Mouse (Mus musculus): ENCODE results near the gene 4930564D02Rik. TPM values are rescaled to one million over a fixed set of nuclear protein-coding genes. Genes with fewer than 3 reads are reported as not detected.

4930564D02Rik gene
- polyA plus RNA-seq, 1 experiment from 2014 or later, result not detected

- H3K4me3 ChIP-seq (ENCODE audit: low read depth, low read length), result no peak overlapping the region
- no peak overlapping the region for H3K27ac ChIP-seq (replicated peaks; ENCODE audit: low read depth, low read length)
- H3K9ac ChIP-seq (ENCODE audit: low read length), result no peak overlapping the region
- H3K36me3 ChIP-seq (ENCODE audit: control insufficient read depth, insufficient read depth, low read length), result no peaks in the 10 kb centered on the region
- H3K27me3 ChIP-seq (ENCODE audit: control insufficient read depth, insufficient read depth, low read length), result no peaks in the 10 kb centered on the region
- no peaks in the 10 kb centered on the region for H3K9me3 ChIP-seq (ENCODE audit: control insufficient read depth, low read length)
- 86% methylated on average over 4 of the region's 4 CpGs for WGBS
- ATAC-seq (ENCODE audit: insufficient number of reproducible peaks, low FRiP score, low TSS enrichment, low read depth), result no peak
- DNase-seq (ENCODE audit: low spot score), result no peak
- no peaks in the 10 kb centered on the region for H3K4me1 ChIP-seq (ENCODE audit: control insufficient read depth, insufficient read depth, low read length)
- H3K4me2 ChIP-seq (ENCODE audit: low read depth, severe bottlenecking), result no peak overlapping the region
Measured at GRCm38 (mm10) chr3:105105827-105106226, 39.2 kb downstream of the 4930564D02Rik start.

GRCm38 (mm10) chr3:105113859-105114258 is 47.2 kb downstream of the 4930564D02Rik start:
- no peak overlapping the region for H3K9ac ChIP-seq (ENCODE audit: low read length)
- H3K9me3 ChIP-seq (ENCODE audit: control insufficient read depth, low read length), result no peaks in the 10 kb centered on the region
- ATAC-seq (ENCODE audit: insufficient number of reproducible peaks, low FRiP score, low TSS enrichment, low read depth), result no peak
- no peak overlapping the region for H3K4me3 ChIP-seq (ENCODE audit: low read depth, low read length)
- H3K4me2 ChIP-seq (ENCODE audit: low read depth, severe bottlenecking), result no peak overlapping the region
- no peaks in the 10 kb centered on the region for H3K27me3 ChIP-seq (ENCODE audit: control insufficient read depth, insufficient read depth, low read length)
- H3K4me1 ChIP-seq (ENCODE audit: control insufficient read depth, insufficient read depth, low read length), result no peaks in the 10 kb centered on the region
- H3K36me3 ChIP-seq (ENCODE audit: control insufficient read depth, insufficient read depth, low read length), result no peaks in the 10 kb centered on the region
- 92% methylated on average over 4 of the region's 4 CpGs for WGBS
- DNase-seq (ENCODE audit: low spot score), result no peak
- H3K27ac ChIP-seq (replicated peaks; ENCODE audit: low read depth, low read length), result no peak overlapping the region

DNA sequence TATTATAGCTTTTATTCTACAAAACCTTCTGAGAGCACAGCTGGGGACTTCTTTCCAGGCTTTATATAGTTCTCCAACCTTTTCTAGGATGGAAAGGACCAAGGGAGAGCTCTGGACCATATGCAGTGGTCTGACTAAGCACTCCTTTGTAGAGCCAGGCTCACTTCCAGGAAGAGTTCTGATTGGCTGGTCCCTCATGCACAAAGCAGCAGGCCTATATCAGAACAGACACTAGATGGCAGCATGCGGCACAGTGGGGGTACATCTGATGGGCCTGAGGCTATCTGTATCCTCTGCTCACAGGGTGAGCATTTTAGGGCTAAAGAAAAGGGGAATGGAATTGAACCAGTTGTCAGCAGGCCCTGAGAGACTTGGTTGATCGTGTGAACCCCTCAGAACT is 47.6 kb downstream of the 4930564D02Rik start:
- H3K4me2 ChIP-seq (ENCODE audit: low read depth, severe bottlenecking), result no peak overlapping the region
- H3K4me3 ChIP-seq (ENCODE audit: low read depth, low read length), result no peak overlapping the region
- no peaks in the 10 kb centered on the region for H3K27me3 ChIP-seq (ENCODE audit: control insufficient read depth, insufficient read depth, low read length)
- no peak overlapping the region for H3K27ac ChIP-seq (replicated peaks; ENCODE audit: low read depth, low read length)
- no peak overlapping the region for H3K9ac ChIP-seq (ENCODE audit: low read length)
- ATAC-seq (ENCODE audit: insufficient number of reproducible peaks, low FRiP score, low TSS enrichment, low read depth), result no peak
- DNase-seq (ENCODE audit: low spot score), result peak; percentile 74
- no peaks in the 10 kb centered on the region for H3K36me3 ChIP-seq (ENCODE audit: control insufficient read depth, insufficient read depth, low read length)
- 26% methylated on average over 2 of the region's 2 CpGs for WGBS
- H3K9me3 ChIP-seq (ENCODE audit: control insufficient read depth, low read length), result no peaks in the 10 kb centered on the region
- H3K4me1 ChIP-seq (ENCODE audit: control insufficient read depth, insufficient read depth, low read length), result no peaks in the 10 kb centered on the region

DNA sequence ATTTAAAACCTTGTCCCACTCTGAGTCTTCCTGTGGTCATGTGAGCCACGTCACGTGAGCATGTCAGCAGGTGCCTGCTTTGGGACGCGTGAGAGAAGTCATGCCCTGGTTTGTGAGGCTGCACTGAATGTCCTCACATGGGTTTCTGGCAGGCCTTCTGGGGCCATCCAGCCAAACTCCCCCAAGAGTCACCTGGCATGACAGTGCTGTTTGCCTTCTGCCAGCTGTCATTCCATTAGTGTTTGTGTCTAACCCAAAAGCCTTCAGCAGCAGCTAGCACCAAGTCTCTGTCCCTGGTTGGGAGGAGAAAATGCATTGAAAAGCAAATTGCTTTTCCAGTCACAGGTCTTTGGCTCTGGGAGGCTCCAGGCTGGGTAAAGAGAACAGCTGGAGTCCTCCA is 50.0 kb downstream of the 4930564D02Rik start:
- no peak for DNase-seq (ENCODE audit: low spot score)
- 82% methylated on average over 4 of the region's 4 CpGs for WGBS
- Histone ChIP-seq H3K9ac (ENCODE audit: low read length) (no peak overlapping the region), H3K4me1 (ENCODE audit: control insufficient read depth, insufficient read depth, low read length) (no peaks in the 10 kb centered on the region), H3K36me3 (ENCODE audit: control insufficient read depth, insufficient read depth, low read length) (no peaks in the 10 kb centered on the region), H3K27me3 (ENCODE audit: control insufficient read depth, insufficient read depth, low read length) (no peaks in the 10 kb centered on the region), H3K27ac (replicated peaks; ENCODE audit: low read depth, low read length) (no peak overlapping the region), H3K4me3 (ENCODE audit: low read depth, low read length) (no peak overlapping the region), H3K4me2 (ENCODE audit: low read depth, severe bottlenecking) (no peak overlapping the region), H3K9me3 (ENCODE audit: control insufficient read depth, low read length) (no peaks in the 10 kb centered on the region)
- no peak for ATAC-seq (ENCODE audit: insufficient number of reproducible peaks, low FRiP score, low TSS enrichment, low read depth)

DNA sequence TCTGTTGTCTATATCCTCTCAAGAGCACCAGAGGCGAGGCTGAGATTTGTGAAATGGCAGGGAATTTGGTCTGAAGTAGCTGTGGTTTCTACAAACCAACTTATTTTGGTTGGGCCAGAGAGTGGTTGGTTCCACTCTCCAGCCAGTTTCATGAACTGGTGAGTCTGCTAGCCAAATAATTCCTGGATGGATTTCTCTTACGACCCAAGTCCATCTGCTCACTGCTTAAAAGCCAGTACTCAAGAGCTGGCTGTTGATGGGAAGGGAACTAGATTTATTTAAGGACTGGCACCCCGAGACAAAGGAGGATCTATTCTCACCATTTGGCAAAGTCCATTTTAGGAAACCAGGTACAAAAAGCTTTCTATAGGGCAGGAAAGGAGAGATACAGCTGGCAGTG is 57.1 kb downstream of the 4930564D02Rik start:
- H3K27me3 ChIP-seq (ENCODE audit: control insufficient read depth, insufficient read depth, low read length), result no peaks in the 10 kb centered on the region
- no peak overlapping the region for H3K9ac ChIP-seq (ENCODE audit: low read length)
- DNase-seq (ENCODE audit: low spot score) (no peak), ATAC-seq (ENCODE audit: insufficient number of reproducible peaks, low FRiP score, low TSS enrichment, low read depth) (no peak)
- no peak overlapping the region for H3K4me2 ChIP-seq (ENCODE audit: low read depth, severe bottlenecking)
- 74% methylated on average over 3 of the region's 3 CpGs for WGBS
- H3K4me1 ChIP-seq (ENCODE audit: control insufficient read depth, insufficient read depth, low read length), result peaks cover 3% of the 10 kb centered on the region; the same call in 1 of the 2 replicates
- no peak overlapping the region for H3K27ac ChIP-seq (replicated peaks; ENCODE audit: low read depth, low read length)
- H3K36me3 ChIP-seq (ENCODE audit: control insufficient read depth, insufficient read depth, low read length), result no peaks in the 10 kb centered on the region
- no peak overlapping the region for H3K4me3 ChIP-seq (ENCODE audit: low read depth, low read length)
- H3K9me3 ChIP-seq (ENCODE audit: control insufficient read depth, low read length), result no peaks in the 10 kb centered on the region

DNA sequence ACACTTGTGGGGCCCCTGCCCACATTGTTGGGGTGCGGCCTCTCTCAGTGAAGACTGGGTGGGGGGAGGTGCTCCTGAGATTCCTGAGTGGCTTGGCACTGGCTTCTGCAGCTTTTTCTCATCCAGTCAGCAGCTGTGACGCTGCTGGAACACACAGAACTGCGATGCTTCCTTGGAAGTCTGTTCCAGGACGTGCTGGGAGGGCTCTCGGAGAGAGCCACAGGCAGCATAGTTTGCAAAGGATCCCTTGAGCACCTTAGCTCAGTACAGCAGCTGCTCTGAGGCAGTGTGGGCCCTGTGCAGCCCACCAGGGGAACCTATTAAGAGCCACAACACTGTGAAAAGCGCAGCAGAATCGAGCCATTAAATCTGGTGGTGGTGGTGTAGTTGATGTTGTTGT is 61.2 kb downstream of the 4930564D02Rik start:
- H3K36me3 ChIP-seq (ENCODE audit: control insufficient read depth, insufficient read depth, low read length), result no peaks in the 10 kb centered on the region
- H3K4me1 ChIP-seq (ENCODE audit: control insufficient read depth, insufficient read depth, low read length), result peaks cover 3% of the 10 kb centered on the region; the same call in 1 of the 2 replicates
- no peak for ATAC-seq (ENCODE audit: insufficient number of reproducible peaks, low FRiP score, low TSS enrichment, low read depth)
- no peak overlapping the region for H3K27ac ChIP-seq (replicated peaks; ENCODE audit: low read depth, low read length)
- no peak for DNase-seq (ENCODE audit: low spot score)
- H3K9ac ChIP-seq (ENCODE audit: low read length), result no peak overlapping the region
- no peaks in the 10 kb centered on the region for H3K9me3 ChIP-seq (ENCODE audit: control insufficient read depth, low read length)
- no peaks in the 10 kb centered on the region for H3K27me3 ChIP-seq (ENCODE audit: control insufficient read depth, insufficient read depth, low read length)
- H3K4me3 ChIP-seq (ENCODE audit: low read depth, low read length), result no peak overlapping the region
- H3K4me2 ChIP-seq (ENCODE audit: low read depth, severe bottlenecking), result no peak overlapping the region
- 50% methylated on average over 7 of the region's 7 CpGs for WGBS

Other genes starting within 250 kb of the 4930564D02Rik start
- 61.4 and 62.3 TPM in 2 replicates for gene Mov10, start 248.3 kb upstream of the 4930564D02Rik start, polyA plus RNA-seq (2014; fragmentation: Nextera tagmentation; extraction: Ambion mirVana)
- gene St7l, start 202.8 kb upstream of the 4930564D02Rik start, polyA plus RNA-seq (2014; fragmentation: Nextera tagmentation; extraction: Ambion mirVana), result 32.1 and 33.8 TPM in 2 replicates
- gene Capza1, start 202.3 kb upstream of the 4930564D02Rik start, polyA plus RNA-seq (2014; fragmentation: Nextera tagmentation; extraction: Ambion mirVana), result 207 and 210 TPM in 2 replicates
- gene Wnt2b, start 104.9 kb upstream of the 4930564D02Rik start, polyA plus RNA-seq (2014; fragmentation: Nextera tagmentation; extraction: Ambion mirVana), result 0.43 and 0.72 TPM in 2 replicates
- 40.2 and 50.8 TPM in 2 replicates for gene Cttnbp2nl, start 13.7 kb upstream of the 4930564D02Rik start, polyA plus RNA-seq (2014; fragmentation: Nextera tagmentation; extraction: Ambion mirVana)

Measured in limb, embryonic 11.5 days (tissue).